Comparison of ENCODE assay signal across 10 mouse cellular contexts in genomic region chr2:122652096-122653084, GRCm38 (mm10). TPM values are rescaled to one million over a fixed set of nuclear protein-coding genes. Genes with fewer than 3 reads are reported as not detected.
DNase-seq lines count a peak whose midpoint lies in the region; ATAC-seq and TF ChIP-seq lines count a peak whose summit lies in the region.
"Had no signal": no experiment of that assay in that cellular context is flagged by ENCODE, and none has a peak within 500 bp of the region (broad histone marks: within the 10 kb centered on the region; RNA-seq: fewer than 3 reads in every experiment).

No protein-coding gene starts in this region.

- H3K9me3 ChIP-seq in kidney, embryonic 16.5 days (ENCODE audit: low read length) = no peaks in the 10 kb centered on the region
- no peaks in the 10 kb centered on the region for H3K9me3 ChIP-seq in embryonic facial prominence, embryonic 10.5 days
- H3K9me3 ChIP-seq: neural tube, embryonic 12.5 days had no signal

- peak; percentile 94 for DNase-seq in 416B (ENCODE audit: low read depth)
- DNase-seq in heart, adult 2 months = peak; percentile 35 to 64
- DNase-seq in embryonic facial prominence, embryonic 10.5 days (ENCODE audit: low spot score) = no peak
- no peak for DNase-seq in layer of hippocampus, postnatal 36 days
- DNase-seq in right cerebral cortex, adult 2 months (ENCODE audit: low spot score in 2 of 2) = no peak
- no peak for DNase-seq in layer of hippocampus, postnatal 10 days (ENCODE audit: low spot score in 2 of 2)

- peak overlapping the region; percentile 71 for H3K27ac ChIP-seq in heart, adult 2 months
- H3K27ac ChIP-seq in kidney, embryonic 16.5 days (ENCODE audit: low read length) = no peak overlapping the region
- no peak overlapping the region for H3K27ac ChIP-seq in embryonic facial prominence, embryonic 10.5 days (replicated peaks)
- H3K27ac ChIP-seq: neural tube, embryonic 12.5 days had no signal

- 0 out of 2 replicates have a peak overlapping the region, but pooled peaks have one; percentile 26 for H3K9ac ChIP-seq in heart, adult 2 months (ENCODE audit: low read depth, low read length)
- H3K9ac ChIP-seq in kidney, embryonic 16.5 days (replicated peaks; ENCODE audit: low read length) = no peak overlapping the region
- H3K9ac ChIP-seq: neural tube, embryonic 12.5 days had no signal

- TF ChIP-seq EP300 in heart, adult 2 months (IDR thresholded peaks at IDR 0.05; ENCODE audit: insufficient read depth, low read depth, low read length) = peak; percentile 55; the same call in 1 of the 2 replicates

- no peak for TF ChIP-seq CTCF in heart, adult 2 months (IDR thresholded peaks at IDR 0.05)

- intact Hi-C loops in heart, adult 2 months (cut with DNase I) = no loop called here

- H3K4me2 ChIP-seq in kidney, embryonic 16.5 days (replicated peaks; ENCODE audit: low read depth, low read length) = no peak overlapping the region
- H3K4me2 ChIP-seq: neural tube, embryonic 12.5 days had no signal

- TF ChIP-seq POLR2A in heart, adult 2 months (IDR thresholded peaks at IDR 0.05; ENCODE audit: insufficient read depth, low read depth, low read length) = no peak

- peaks cover 4% of the 10 kb centered on the region for H3K4me1 ChIP-seq in heart, adult 2 months (ENCODE audit: control insufficient read depth, insufficient read depth, low read length)
- H3K4me1 ChIP-seq in kidney, embryonic 16.5 days (ENCODE audit: insufficient read depth, low read length) = no peaks in the 10 kb centered on the region
- no peaks in the 10 kb centered on the region for H3K4me1 ChIP-seq in embryonic facial prominence, embryonic 10.5 days
- H3K4me1 ChIP-seq: neural tube, embryonic 12.5 days had no signal

- H3K27me3 ChIP-seq in heart, adult 2 months (ENCODE audit: control insufficient read depth, insufficient read depth, low read length) = no peaks in the 10 kb centered on the region
- no peaks in the 10 kb centered on the region for H3K27me3 ChIP-seq in kidney, embryonic 16.5 days (ENCODE audit: insufficient read depth, low read length)
- no peaks in the 10 kb centered on the region for H3K27me3 ChIP-seq in embryonic facial prominence, embryonic 10.5 days (replicated peaks; ENCODE audit: low read depth, poor library complexity, severe bottlenecking)
- H3K27me3 ChIP-seq: neural tube, embryonic 12.5 days; Patski had no signal

- no peaks in the 10 kb centered on the region for H3K36me3 ChIP-seq in heart, adult 2 months (ENCODE audit: control insufficient read depth, insufficient read depth, low read length)
- H3K36me3 ChIP-seq in kidney, embryonic 16.5 days (ENCODE audit: insufficient read depth, low read length) = no peaks in the 10 kb centered on the region
- no peaks in the 10 kb centered on the region for H3K36me3 ChIP-seq in embryonic facial prominence, embryonic 10.5 days (replicated peaks)
- H3K36me3 ChIP-seq: neural tube, embryonic 12.5 days had no signal

- H3K4me3 ChIP-seq in heart, adult 2 months = no peak overlapping the region
- no peak overlapping the region for H3K4me3 ChIP-seq in kidney, embryonic 16.5 days (ENCODE audit: low read length)
- no peak overlapping the region for H3K4me3 ChIP-seq in embryonic facial prominence, embryonic 10.5 days
- H3K4me3 ChIP-seq: neural tube, embryonic 12.5 days had no signal

- 36% methylated on average over 17 of the region's 17 CpGs for WGBS in heart, adult 2 months
- 52% methylated on average over 17 of the region's 17 CpGs for WGBS in kidney, embryonic 16.5 days
- 62% methylated on average over 17 of the region's 17 CpGs for WGBS in embryonic facial prominence, embryonic 10.5 days

- peak; percentile 42; the same call in 1 of the 2 replicates for ATAC-seq in kidney, embryonic 16.5 days (ENCODE audit: low FRiP score, low TSS enrichment)
- peak; percentile 95 for ATAC-seq in megakaryocyte progenitor cell, adult 5-6 weeks (replicated peaks; ENCODE audit: poor library complexity)
- ATAC-seq: Patski had no signal

- H3K79me2 ChIP-seq in heart, adult 2 months (replicated peaks; ENCODE audit: control insufficient read depth, insufficient read depth, low read length) = no peaks in the 10 kb centered on the region

RNA-seq across cellular contexts. Expression of gene AA467197, which starts 15.6 kb away (rescaled TPM):
- under 1 TPM; 0.36 to 0.44 TPM for total RNA-seq in heart, adult 2 months (2021)
- 0.38 TPM in 1 of 2 replicates, not detected in the other for polyA plus RNA-seq in heart, adult 2 months (2012; rRNA removed)
- polyA plus RNA-seq in kidney, embryonic 16.5 days (2015; fragmentation: Nextera tagmentation; extraction: Ambion mirVana) = not detected in 2 replicates
- total RNA-seq in megakaryocyte progenitor cell, adult 5-6 weeks (2015) = 4.2 and 5.9 TPM in 2 replicates
- total RNA-seq in megakaryocyte progenitor cell, adult 5-6 weeks (2017) = 5.4 and 7.4 TPM in 2 replicates
- polyA plus RNA-seq in embryonic facial prominence, embryonic 10.5 days (2016; fragmentation: Nextera tagmentation; extraction: Ambion mirVana) = 0.35 and 0.63 TPM in 2 replicates
- total RNA-seq in layer of hippocampus, postnatal 36 days (2021) = 1 to 10 TPM in 1 of 2 experiments, not detected in 1; 1.5 TPM
- under 1 TPM in 1 of 2 experiments, not detected in 1; 0.48 TPM for total RNA-seq in layer of hippocampus, postnatal 10 days (2021)

RNA-seq across cellular contexts. Expression of gene Gatm, which starts 41.3 kb away (rescaled TPM):
- total RNA-seq in heart, adult 2 months (2021) = 1 to 10 TPM; 3.1 to 3.3 TPM
- polyA plus RNA-seq in heart, adult 2 months (2012; rRNA removed) = 4.4 and 4.7 TPM in 2 replicates
- 83.1 and 98.7 TPM in 2 replicates for polyA plus RNA-seq in kidney, embryonic 16.5 days (2015; fragmentation: Nextera tagmentation; extraction: Ambion mirVana)
- 199 and 209 TPM in 2 replicates for total RNA-seq in megakaryocyte progenitor cell, adult 5-6 weeks (2015)
- total RNA-seq in megakaryocyte progenitor cell, adult 5-6 weeks (2017) = 131 and 133 TPM in 2 replicates
- polyA plus RNA-seq in embryonic facial prominence, embryonic 10.5 days (2016; fragmentation: Nextera tagmentation; extraction: Ambion mirVana) = 6.6 and 7.2 TPM in 2 replicates
- total RNA-seq in layer of hippocampus, postnatal 36 days (2021) = 10 to 100 TPM; 58.7 to 60.1 TPM
- 10 to 100 TPM; 66.9 to 67.1 TPM for total RNA-seq in layer of hippocampus, postnatal 10 days (2021)

RNA-seq across cellular contexts. Expression of gene Slc30a4, which starts 50.1 kb away (rescaled TPM):
- total RNA-seq in heart, adult 2 months (2021) = 1 to 10 TPM; 7.9 to 9.2 TPM
- polyA plus RNA-seq in heart, adult 2 months (2012; rRNA removed) = 3.2 and 6.9 TPM in 2 replicates
- polyA plus RNA-seq in kidney, embryonic 16.5 days (2015; fragmentation: Nextera tagmentation; extraction: Ambion mirVana) = 6.2 and 6.4 TPM in 2 replicates
- 1.8 and 2.1 TPM in 2 replicates for total RNA-seq in megakaryocyte progenitor cell, adult 5-6 weeks (2015)
- total RNA-seq in megakaryocyte progenitor cell, adult 5-6 weeks (2017) = 2.5 and 2.7 TPM in 2 replicates
- polyA plus RNA-seq in embryonic facial prominence, embryonic 10.5 days (2016; fragmentation: Nextera tagmentation; extraction: Ambion mirVana) = 4.4 and 5.0 TPM in 2 replicates
- 10 to 100 TPM; 28.4 to 29.4 TPM for total RNA-seq in layer of hippocampus, postnatal 36 days (2021)
- total RNA-seq in layer of hippocampus, postnatal 10 days (2021) = 10 to 100 TPM; 28.7 to 31.1 TPM

Comparison
In these comparisons a context has a peak if more than half of its experiments do, and no peak if none do; other contexts are left out.
1. DNase-seq: peak in 416B (single experiment) and heart, adult 2 months (2 of 2); none in embryonic facial prominence, embryonic 10.5 days (single experiment), layer of hippocampus, postnatal 36 days (0 of 2), right cerebral cortex, adult 2 months (0 of 2) and layer of hippocampus, postnatal 10 days (0 of 2).
2. RNA of gene Gatm, which starts 41.3 kb away (total RNA-seq): 131 to 209 TPM in megakaryocyte progenitor cell, adult 5-6 weeks, 66.9 to 67.1 TPM in layer of hippocampus, postnatal 10 days and 58.7 to 60.1 TPM in layer of hippocampus, postnatal 36 days; 3.1 to 3.3 TPM in heart, adult 2 months; every median in the first group is over 10 times any median in the second.